Mouse (Mus musculus) CH12.LX (cell line): Measurements from ENCODE around the gene Ltb. TPM values are rescaled to one million over a fixed set of nuclear protein-coding genes. Genes with fewer than 3 reads are reported as not detected.

Experiments used
- DNase-seq: peaks from one replicate; pipeline ENCODE4 v3.0.0-alpha.2; 2013; ENCODE audit errors: extremely low read depth
- H3K27ac ChIP-seq: 2 replicates; pipeline ENCODE4 v1.5.1; 2012; ENCODE audit warnings: low read depth, mild to moderate bottlenecking, control low read depth, moderate library complexity; ENCODE audit not compliant: insufficient read depth
- H3K27me3 ChIP-seq: replicated peaks from 2 replicates; pipeline ENCODE3; 2012; ENCODE audit warnings: inconsistent platforms
- H3K36me3 ChIP-seq, 2 experiments: replicated peaks in 1 of 2; 2 replicates each; pipeline versions ENCODE3 to v1.6.1; 2012; ENCODE audit warnings: inconsistent platforms in 1 of 2, low read length in 1 of 2, mild to moderate bottlenecking in 1 of 2, mixed read lengths in 1 of 2, moderate library complexity in 1 of 2; ENCODE audit not compliant: control insufficient read depth in 1 of 2, insufficient read depth in 1 of 2
- H3K4me1 ChIP-seq, 2 experiments: 2 replicates each; pipeline ENCODE4 v1.6.1; 2012; ENCODE audit warnings: inconsistent platforms in 1 of 2, moderate library complexity in 1 of 2; ENCODE audit not compliant: insufficient read depth in 2 of 2, control insufficient read depth in 1 of 2
- H3K4me2 ChIP-seq: 2 replicates; pipeline ENCODE4 v1.6.1; 2012; ENCODE audit warnings: low read depth, mild to moderate bottlenecking, control low read depth; ENCODE audit not compliant: poor library complexity, insufficient read depth, severe bottlenecking
- H3K4me3 ChIP-seq, 3 experiments: fragments of 150-350 bp in 1 of 3; sonication (generic) in 1 of 3; replicated peaks in 1 of 3; 2 replicates each; pipeline versions ENCODE3 to v1.5.1; 2011 to 2012; ENCODE audit warnings: low read depth in 2 of 3, low read length in 2 of 3, mild to moderate bottlenecking in 2 of 3, moderate library complexity in 2 of 3, control low read depth in 1 of 3, improper control_type of control experiment in 1 of 3, inconsistent platforms in 1 of 3, mixed read lengths in 1 of 3; ENCODE audit not compliant: poor library complexity in 1 of 3
- H3K79me2 ChIP-seq: replicated peaks from 2 replicates; pipeline ENCODE4 v1.6.1; 2012; ENCODE audit warnings: mild to moderate bottlenecking, moderate library complexity; ENCODE audit not compliant: control insufficient read depth, poor library complexity, insufficient read depth, severe bottlenecking; ENCODE audit errors: extremely low read depth
- H3K9ac ChIP-seq: 2 replicates; pipeline ENCODE4 v1.6.1; 2012; ENCODE audit warnings: low read depth, mild to moderate bottlenecking, control low read depth, moderate library complexity; ENCODE audit not compliant: insufficient read depth
- H3K9me3 ChIP-seq: replicated peaks from 2 replicates; pipeline ENCODE3; 2012; ENCODE audit warnings: low read length, inconsistent platforms, mixed read lengths
- BHLHE40 ChIP-seq: IDR thresholded peaks from 2 replicates; pipeline ENCODE4 v1.6.1; 2011; ENCODE audit warnings: mild to moderate bottlenecking, low read depth, low read length, improper control_type of control experiment
- CHD1 ChIP-seq: IDR thresholded peaks from 2 replicates; pipeline ENCODE4 v1.6.1; 2012; ENCODE audit warnings: low read depth, low read length, improper control_type of control experiment, inconsistent platforms
- CHD2 ChIP-seq: IDR thresholded peaks from 2 replicates; pipeline ENCODE4 v1.6.1; 2011; ENCODE audit warnings: low read length, improper control_type of control experiment
- CTCF ChIP-seq, 2 experiments: IDR thresholded peaks in 1 of 2; conservative IDR thresholded peaks in 1 of 2; 2 replicates each; pipeline ENCODE4 v1.5.1; 2011 to 2012; ENCODE audit warnings: low read depth in 2 of 2, low read length in 2 of 2, improper control_type of control experiment in 1 of 2, inconsistent platforms in 1 of 2, mild to moderate bottlenecking in 1 of 2, moderate library complexity in 1 of 2
- EP300 ChIP-seq: IDR thresholded peaks from 2 replicates; pipeline ENCODE4 v1.6.1; 2011; ENCODE audit warnings: low read length, improper control_type of control experiment
- GABPA ChIP-seq: IDR thresholded peaks from 2 replicates; pipeline ENCODE4 v1.6.1; 2012; ENCODE audit warnings: low read depth, low read length, improper control_type of control experiment, inconsistent platforms; ENCODE audit not compliant: insufficient replicate concordance
- RAD21 ChIP-seq: IDR thresholded peaks from 2 replicates; pipeline ENCODE4 v1.6.1; 2011; ENCODE audit warnings: low read depth, mild to moderate bottlenecking, low read length, improper control_type of control experiment, moderate library complexity
- SIN3A ChIP-seq: IDR thresholded peaks from 2 replicates; pipeline ENCODE4 v1.6.1; 2012; ENCODE audit warnings: low read length, improper control_type of control experiment, inconsistent platforms
- SMC3 ChIP-seq: IDR thresholded peaks from 2 replicates; pipeline ENCODE4 v1.6.1; 2011; ENCODE audit warnings: low read depth, low read length, improper control_type of control experiment
- USF1 ChIP-seq: IDR thresholded peaks from 2 replicates; pipeline ENCODE4 v1.6.1; 2014; ENCODE audit warnings: low read depth, mild to moderate bottlenecking, inconsistent platforms, low read length, improper control_type of control experiment
- USF2 ChIP-seq: conservative IDR thresholded peaks from 2 replicates; pipeline ENCODE4 v1.6.1; 2011; ENCODE audit warnings: low read depth, low read length, improper control_type of control experiment
- ZC3H11A ChIP-seq: IDR thresholded peaks from 2 replicates; pipeline ENCODE4 v1.6.1; 2012; ENCODE audit warnings: low read depth, mild to moderate bottlenecking, inconsistent platforms, low read length, improper control_type of control experiment
- ZNF384 ChIP-seq: IDR thresholded peaks from 2 replicates; pipeline ENCODE4 v1.6.1; 2012; ENCODE audit warnings: low read depth, low read length, improper control_type of control experiment, inconsistent platforms
- dilution Hi-C: fragments of 300-500 bp; cut with MboI; formaldehyde crosslinking; loops from 2 replicates; pipeline ENCODE4 v1.14.3; 2020; ENCODE audit warnings: low sequenced_read_pairs; ENCODE audit not compliant: extremely low pct_unique_long_range_greater_than_20kb, extremely low pct_ligation_motif_present
- in situ Hi-C: fragments of 300-500 bp; cut with MboI; formaldehyde crosslinking; loops from 3 replicates; pipeline ENCODE4 v1.14.3; 2019; ENCODE audit warnings: low sequenced_read_pairs, low pct_ligation_motif_present, low pct_unique_long_range_greater_than_20kb, mixed read lengths
- polyA plus RNA-seq: library from polyadenylated mRNA; unstranded; fragments of >175 nt; gene quantifications from 2 replicates; pipeline ENCODE4 v1.2.1, GENCODE M21; 2012; ENCODE audit warnings: low read depth; ENCODE audit not compliant: insufficient read length
- total RNA-seq, 2 experiments: library from RNA; depleted of rRNA; stranded (reverse); fragments of 300-350 nt in 1 of 2; fragments of >200 nt in 1 of 2; gene quantifications; 2 replicates each; pipeline ENCODE4 v1.2.3; 2012 to 2014

The Ltb gene
- total and polyA plus RNA-seq, 3 experiments, result 150 to 263 (median 234) TPM

- H3K27me3 ChIP-seq, result no peaks in the 10 kb centered on the region
- dilution Hi-C loops (no loop called here), in situ Hi-C loops (no loop called here)
- DNase-seq, result no peak
- H3K4me3 ChIP-seq, result no peak overlapping the region
- no peak overlapping the region for H3K9ac ChIP-seq
- H3K27ac ChIP-seq, result peak overlapping the region; percentile 43
- H3K79me2 ChIP-seq, result no peaks in the 10 kb centered on the region; the same call in none of the 2 replicates
- H3K4me2 ChIP-seq, result no peak overlapping the region
- H3K4me1 ChIP-seq, result peaks cover 31 to 84% of the 10 kb centered on the region in 2 experiments
- no peak for TF ChIP-seq ZC3H11A
- no peak for TF ChIP-seq CTCF (conservative IDR thresholded peaks at IDR 0.05 in 1 of 2, IDR thresholded peaks at IDR 0.05 in 1 of 2; ENCODE audit: low read depth in 2 of 2, low read length in 2 of 2)
- TF ChIP-seq CHD2, result no peak
- TF ChIP-seq RAD21, result no peak
- no peak for TF ChIP-seq USF2
- TF ChIP-seq BHLHE40, result no peak
- no peak for TF ChIP-seq ZNF384
- peaks cover 29 to 54% of the 10 kb centered on the region in 2 experiments for H3K36me3 ChIP-seq
- H3K9me3 ChIP-seq, result no peaks in the 10 kb centered on the region
Observed at GRCm38 (mm10) chr17:35222299-35222698, 28.1 kb downstream of the Ltb start.

GRCm38 (mm10) chr17:35224641-35225040 is 30.4 kb downstream of the Ltb start:
- Histone ChIP-seq H3K4me3 (no peak overlapping the region), H3K9me3 (no peaks in the 10 kb centered on the region), H3K27ac (no peak overlapping the region), H3K27me3 (no peaks in the 10 kb centered on the region), H3K79me2 (no peaks in the 10 kb centered on the region; the same call in none of the 2 replicates), H3K4me2 (no peak overlapping the region), H3K4me1 (peaks cover 21 to 76% of the 10 kb centered on the region in 2 experiments), H3K36me3 (peaks cover 48 to 76% of the 10 kb centered on the region in 2 experiments), H3K9ac (no peak overlapping the region)
- in situ Hi-C loops (no loop called here), dilution Hi-C loops (no loop called here)
- no peak for DNase-seq
- TF ChIP-seq ZC3H11A, result no peak
- TF ChIP-seq SMC3, result peak; percentile 13; the same call in 1 of the 2 replicates

GRCm38 (mm10) chr17:35225456-35225855 is 31.2 kb downstream of the Ltb start:
- DNase-seq, result no peak
- Histone ChIP-seq H3K9me3 (no peaks in the 10 kb centered on the region), H3K27ac (no peak overlapping the region), H3K36me3 (peaks cover 50 to 78% of the 10 kb centered on the region in 2 experiments), H3K4me3 (no peak overlapping the region), H3K9ac (no peak overlapping the region), H3K4me1 (peaks cover 15 to 75% of the 10 kb centered on the region in 2 experiments), H3K79me2 (peaks cover 3% of the 10 kb centered on the region), H3K4me2 (no peak overlapping the region), H3K27me3 (no peaks in the 10 kb centered on the region)
- in situ Hi-C loops, result no loop called here
- dilution Hi-C loops, result no loop called here
- TF ChIP-seq EP300 (no peak), SIN3A (no peak), ZNF384 (no peak), GABPA (no peak), CTCF (conservative IDR thresholded peaks at IDR 0.05 in 1 of 2, IDR thresholded peaks at IDR 0.05 in 1 of 2; ENCODE audit: low read depth in 2 of 2, low read length in 2 of 2) (no peak), CHD1 (no peak), USF2 (no peak), RAD21 (no peak), USF1 (no peak)
